Mouse (Mus musculus): ENCODE results near the gene Tspan18. TPM values are rescaled to one million over a fixed set of nuclear protein-coding genes. Genes with fewer than 3 reads are reported as not detected.

The Tspan18 gene
- polyA plus RNA-seq, 1 experiment = 10.7 TPM

GRCm38 (mm10) chr2:93306898-93307297, 27.4 kb downstream of the Tspan18 start:
- Histone ChIP-seq H3K27ac (ENCODE audit: control insufficient read depth, insufficient read depth, low read length) (no peak overlapping the region), H3K4me3 (ENCODE audit: control insufficient read depth, insufficient read depth, low read length) (no peak overlapping the region), H3K4me1 (replicated peaks; ENCODE audit: control insufficient read depth, insufficient read depth, low read length) (no peaks in the 10 kb centered on the region), H3K27me3 (ENCODE audit: control insufficient read depth, insufficient read depth, low read length) (no peaks in the 10 kb centered on the region), H3K36me3 (ENCODE audit: control insufficient read depth, insufficient read depth, low read length) (no peaks in the 10 kb centered on the region)
- DNase-seq = no peak
- TF ChIP-seq CTCF (IDR thresholded peaks at IDR 0.05; ENCODE audit: borderline replicate concordance, control insufficient read depth, extremely low read depth, insufficient read depth, low read length, poor library complexity) (no peak), POLR2A (IDR thresholded peaks at IDR 0.05; ENCODE audit: control insufficient read depth, extremely low read depth, insufficient read depth, low read length, poor library complexity) (no peak)
- WGBS = 89% methylated on average over 4 of the region's 4 CpGs

- WGBS = 89% methylated on average over 4 of the region's 4 CpGs
- H3K27ac ChIP-seq (ENCODE audit: control insufficient read depth, insufficient read depth, low read length) = no peak overlapping the region
Observed at GRCm38 (mm10) chr2:93304273-93304634, 30.1 kb downstream of the Tspan18 start.

GRCm38 (mm10) chr2:93303585-93304272, 30.6 kb downstream of the Tspan18 start:
- H3K36me3 ChIP-seq (ENCODE audit: control insufficient read depth, insufficient read depth, low read length) = no peaks in the 10 kb centered on the region
- DNase-seq = no peak
- WGBS = 61% methylated on average over 16 of the region's 16 CpGs
- no peaks in the 10 kb centered on the region for H3K4me1 ChIP-seq (replicated peaks; ENCODE audit: control insufficient read depth, insufficient read depth, low read length)
- TF ChIP-seq CTCF (IDR thresholded peaks at IDR 0.05; ENCODE audit: borderline replicate concordance, control insufficient read depth, extremely low read depth, insufficient read depth, low read length, poor library complexity) (no peak), POLR2A (IDR thresholded peaks at IDR 0.05; ENCODE audit: control insufficient read depth, extremely low read depth, insufficient read depth, low read length, poor library complexity) (no peak)
- no peaks in the 10 kb centered on the region; the same call in 1 of the 2 replicates for H3K27me3 ChIP-seq (ENCODE audit: control insufficient read depth, insufficient read depth, low read length)
- no peak overlapping the region for H3K27ac ChIP-seq (ENCODE audit: control insufficient read depth, insufficient read depth, low read length)
- no peak overlapping the region for H3K4me3 ChIP-seq (ENCODE audit: control insufficient read depth, insufficient read depth, low read length)

More at GRCm38 (mm10) chr2:93304273-93304634, 30.1 kb downstream of the Tspan18 start:
- Histone ChIP-seq H3K4me3 (ENCODE audit: control insufficient read depth, insufficient read depth, low read length) (no peak overlapping the region), H3K4me1 (replicated peaks; ENCODE audit: control insufficient read depth, insufficient read depth, low read length) (no peaks in the 10 kb centered on the region), H3K27me3 (ENCODE audit: control insufficient read depth, insufficient read depth, low read length) (no peaks in the 10 kb centered on the region; the same call in 1 of the 2 replicates), H3K36me3 (ENCODE audit: control insufficient read depth, insufficient read depth, low read length) (no peaks in the 10 kb centered on the region)
- TF ChIP-seq POLR2A (IDR thresholded peaks at IDR 0.05; ENCODE audit: control insufficient read depth, extremely low read depth, insufficient read depth, low read length, poor library complexity) = no peak
- TF ChIP-seq CTCF (IDR thresholded peaks at IDR 0.05; ENCODE audit: borderline replicate concordance, control insufficient read depth, extremely low read depth, insufficient read depth, low read length, poor library complexity) = no peak
- no peak for DNase-seq

- Histone ChIP-seq H3K27ac (ENCODE audit: control insufficient read depth, insufficient read depth, low read length) (no peak overlapping the region), H3K4me1 (replicated peaks; ENCODE audit: control insufficient read depth, insufficient read depth, low read length) (no peaks in the 10 kb centered on the region)
- no peak for TF ChIP-seq POLR2A (IDR thresholded peaks at IDR 0.05; ENCODE audit: control insufficient read depth, extremely low read depth, insufficient read depth, low read length, poor library complexity)
- no peak for TF ChIP-seq CTCF (IDR thresholded peaks at IDR 0.05; ENCODE audit: borderline replicate concordance, control insufficient read depth, extremely low read depth, insufficient read depth, low read length, poor library complexity)
Observed at GRCm38 (mm10) chr2:93303260-93303584, 31.1 kb downstream of the Tspan18 start.

GRCm38 (mm10) chr2:93297656-93298055, 36.6 kb downstream of the Tspan18 start:
- no peaks in the 10 kb centered on the region for H3K36me3 ChIP-seq (ENCODE audit: control insufficient read depth, insufficient read depth, low read length)
- H3K27me3 ChIP-seq (ENCODE audit: control insufficient read depth, insufficient read depth, low read length) = no peaks in the 10 kb centered on the region; the same call in 1 of the 2 replicates
- DNase-seq = no peak
- no peaks in the 10 kb centered on the region for H3K4me1 ChIP-seq (replicated peaks; ENCODE audit: control insufficient read depth, insufficient read depth, low read length)
- no peak overlapping the region for H3K27ac ChIP-seq (ENCODE audit: control insufficient read depth, insufficient read depth, low read length)
- TF ChIP-seq CTCF (IDR thresholded peaks at IDR 0.05; ENCODE audit: borderline replicate concordance, control insufficient read depth, extremely low read depth, insufficient read depth, low read length, poor library complexity) (no peak), POLR2A (IDR thresholded peaks at IDR 0.05; ENCODE audit: control insufficient read depth, extremely low read depth, insufficient read depth, low read length, poor library complexity) (no peak)
- WGBS = 41% methylated on average over 3 of the region's 3 CpGs
- H3K4me3 ChIP-seq (ENCODE audit: control insufficient read depth, insufficient read depth, low read length) = no peak overlapping the region

More at GRCm38 (mm10) chr2:93303260-93303584, 31.1 kb downstream of the Tspan18 start:
- WGBS = 83% methylated on average over 5 of the region's 5 CpGs
- no peak overlapping the region for H3K4me3 ChIP-seq (ENCODE audit: control insufficient read depth, insufficient read depth, low read length)
- DNase-seq = no peak
- H3K27me3 ChIP-seq (ENCODE audit: control insufficient read depth, insufficient read depth, low read length) = no peaks in the 10 kb centered on the region; the same call in 1 of the 2 replicates
- no peaks in the 10 kb centered on the region for H3K36me3 ChIP-seq (ENCODE audit: control insufficient read depth, insufficient read depth, low read length)

- no peak for DNase-seq
- H3K36me3 ChIP-seq (ENCODE audit: control insufficient read depth, insufficient read depth, low read length) = no peaks in the 10 kb centered on the region
- no peak overlapping the region for H3K27ac ChIP-seq (ENCODE audit: control insufficient read depth, insufficient read depth, low read length)
- no peak overlapping the region for H3K4me3 ChIP-seq (ENCODE audit: control insufficient read depth, insufficient read depth, low read length)
- 97% methylated on average over 13 of the region's 13 CpGs for WGBS
- H3K4me1 ChIP-seq (replicated peaks; ENCODE audit: control insufficient read depth, insufficient read depth, low read length) = no peaks in the 10 kb centered on the region
- no peak for TF ChIP-seq POLR2A (IDR thresholded peaks at IDR 0.05; ENCODE audit: control insufficient read depth, extremely low read depth, insufficient read depth, low read length, poor library complexity)
- no peak for TF ChIP-seq CTCF (IDR thresholded peaks at IDR 0.05; ENCODE audit: borderline replicate concordance, control insufficient read depth, extremely low read depth, insufficient read depth, low read length, poor library complexity)
- H3K27me3 ChIP-seq (ENCODE audit: control insufficient read depth, insufficient read depth, low read length) = no peaks in the 10 kb centered on the region
Observed at GRCm38 (mm10) chr2:93291186-93291926, 42.9 kb downstream of the Tspan18 start.
